Mouse (Mus musculus): ENCODE results near the gene Galnt3. TPM values are rescaled to one million over a fixed set of nuclear protein-coding genes. Genes with fewer than 3 reads are reported as not detected.

Gene Galnt3
- total RNA-seq, 2 experiments from 2014 or later: 5.2 to 5.9 TPM

DNA sequence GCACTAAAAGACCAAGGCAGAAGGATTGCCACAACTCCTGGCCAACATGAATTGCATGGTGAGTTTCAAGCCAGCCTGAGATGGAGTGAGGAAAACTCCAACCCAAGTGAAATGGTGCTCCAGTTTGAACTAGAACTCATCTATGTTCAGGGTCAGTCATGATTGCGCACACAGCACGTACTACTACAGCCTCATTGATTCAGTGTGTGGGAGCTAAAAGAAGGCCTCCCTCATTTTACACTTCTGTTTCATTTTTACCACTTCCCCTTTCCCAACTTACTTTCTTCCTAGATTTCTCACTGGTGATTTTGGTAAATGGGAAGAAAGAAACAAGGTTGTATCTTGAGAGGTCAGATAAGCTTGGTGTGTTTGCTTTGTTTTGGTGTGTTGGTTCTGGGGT, 17.5 kb upstream of the Galnt3 start:
- Histone ChIP-seq H3K4me3 (no peak overlapping the region), H3K27ac (no peak overlapping the region)
- no peak for TF ChIP-seq CTCF (conservative IDR thresholded peaks at IDR 0.05)
- DNase-seq (ENCODE audit: low spot score in 2 of 2): no peak

DNA sequence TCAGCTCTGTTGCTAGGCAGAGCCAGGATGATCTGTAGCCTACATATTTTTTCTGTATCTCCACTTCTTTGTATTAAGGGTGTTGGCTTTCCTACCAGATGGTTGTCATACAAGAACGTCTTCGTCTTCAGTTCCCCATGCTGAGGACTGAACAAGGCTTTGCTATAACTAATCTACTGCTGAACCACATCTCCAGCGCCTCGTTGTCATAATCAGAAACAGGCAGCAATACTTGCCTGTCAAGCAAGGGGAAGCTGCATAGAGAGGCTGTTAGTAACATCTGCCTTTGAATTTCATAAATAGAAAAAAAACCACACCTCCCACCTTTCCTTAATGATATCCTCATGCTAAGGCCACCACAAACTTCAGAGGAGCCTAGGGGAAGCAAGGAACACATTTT, 15.5 kb upstream of the Galnt3 start:
- no peak for DNase-seq (ENCODE audit: low spot score in 2 of 2)
- Histone ChIP-seq H3K27ac (peak overlapping the region; percentile 78), H3K4me3 (no peak overlapping the region)
- TF ChIP-seq CTCF (conservative IDR thresholded peaks at IDR 0.05): no peak

DNA sequence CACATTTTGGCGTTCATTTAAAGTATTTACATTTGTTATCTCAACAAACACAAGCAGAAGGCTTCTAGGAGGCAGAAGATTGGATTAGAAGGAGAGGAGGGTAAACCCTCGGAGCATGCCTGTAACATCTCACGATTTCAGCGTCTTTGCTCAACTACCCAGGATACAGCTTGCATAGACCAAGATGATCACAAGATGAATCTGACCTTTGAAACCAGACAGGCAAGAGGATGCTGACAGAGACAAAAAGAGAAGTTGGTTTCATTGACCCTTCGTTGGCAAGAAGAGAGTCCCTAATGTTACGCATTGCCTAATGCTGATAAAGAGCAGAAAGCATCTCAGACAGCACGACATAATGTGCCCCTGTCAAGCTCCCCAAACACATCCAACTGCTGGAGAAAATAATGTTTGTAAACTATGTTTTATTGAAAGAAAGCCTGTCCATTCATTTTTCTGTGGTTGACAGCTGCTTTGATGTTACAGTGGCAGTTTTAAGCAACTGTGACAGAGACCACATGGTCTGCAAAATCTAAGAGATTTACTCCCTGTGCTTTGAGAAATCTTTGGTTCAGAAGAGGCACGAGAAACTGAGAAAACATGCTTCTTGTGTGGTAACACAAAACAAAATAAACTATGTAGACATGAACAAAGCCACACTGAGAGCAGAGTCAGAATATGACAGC, 7.2 kb upstream of the Galnt3 start:
- TF ChIP-seq CTCF (conservative IDR thresholded peaks at IDR 0.05): no peak
- no peak overlapping the region for H3K4me3 ChIP-seq
- DNase-seq (ENCODE audit: low spot score in 2 of 2): no peak
- H3K27ac ChIP-seq: no peak overlapping the region

DNA sequence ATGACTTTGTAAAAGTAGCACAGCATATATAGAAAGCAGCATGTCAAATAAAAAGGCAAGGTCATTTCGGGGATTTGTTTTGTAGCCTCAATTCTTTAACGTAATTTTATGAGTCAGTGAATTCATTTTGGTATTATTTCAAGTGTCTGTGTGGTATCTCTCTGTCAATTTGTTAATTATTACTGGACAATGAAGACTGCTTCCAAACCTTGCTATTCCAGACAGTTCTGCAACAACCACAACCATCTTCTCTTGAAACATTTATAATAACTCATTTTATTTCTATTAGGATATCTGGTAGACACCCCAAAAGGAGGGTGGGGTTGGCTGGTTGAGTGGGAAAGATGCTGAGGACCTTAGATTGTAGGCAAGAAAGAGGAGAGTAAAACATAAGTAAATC, 4.1 kb upstream of the Galnt3 start:
- H3K4me3 ChIP-seq: no peak overlapping the region
- H3K27ac ChIP-seq: no peak overlapping the region
- DNase-seq (ENCODE audit: low spot score in 2 of 2): no peak
- no peak for TF ChIP-seq CTCF (conservative IDR thresholded peaks at IDR 0.05)

DNA sequence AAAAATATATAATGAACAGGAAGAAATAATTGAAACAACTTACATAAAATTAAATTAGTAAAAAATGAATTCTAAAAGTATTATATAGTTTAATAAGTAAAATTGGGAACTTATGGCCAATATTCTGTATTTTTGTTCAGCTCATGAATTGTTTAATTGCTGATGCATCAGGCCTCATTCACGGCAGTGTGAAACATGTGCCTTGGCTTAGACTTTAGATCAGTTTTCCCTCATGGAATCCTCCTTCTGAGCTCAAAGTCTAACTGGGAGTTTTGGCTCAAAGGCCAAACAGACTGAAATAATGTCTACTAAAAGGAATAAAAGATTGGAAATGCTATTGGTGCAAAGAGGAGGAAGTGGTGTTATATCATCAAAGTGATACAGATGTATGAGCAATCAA, 2.7 kb upstream of the Galnt3 start:
- TF ChIP-seq CTCF (conservative IDR thresholded peaks at IDR 0.05): no peak
- DNase-seq (ENCODE audit: low spot score in 2 of 2): no peak
- Histone ChIP-seq H3K4me3 (no peak overlapping the region), H3K27ac (no peak overlapping the region)

DNA sequence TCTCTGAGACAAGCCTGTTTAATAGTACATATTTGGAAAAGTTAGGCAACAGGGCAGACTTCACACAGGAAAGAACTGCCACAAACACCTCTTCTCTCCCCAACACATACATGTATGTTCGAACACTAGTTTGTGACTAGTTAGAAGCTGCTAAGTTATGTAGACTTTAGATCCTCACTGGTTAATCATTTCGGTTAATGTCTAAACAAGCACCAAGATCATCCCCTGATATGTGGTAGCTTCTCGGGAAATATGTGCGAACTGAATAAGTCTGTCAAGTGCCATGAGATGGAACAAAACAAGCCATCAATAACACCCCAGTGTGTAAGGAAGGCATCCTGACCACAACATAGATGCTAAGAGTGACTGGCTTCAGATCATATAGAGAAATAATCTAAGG, 2.1 kb upstream of the Galnt3 start:
- no peak overlapping the region for H3K27ac ChIP-seq
- no peak overlapping the region for H3K4me3 ChIP-seq
- no peak for TF ChIP-seq CTCF (conservative IDR thresholded peaks at IDR 0.05)
- no peak for DNase-seq (ENCODE audit: low spot score in 2 of 2)

DNA sequence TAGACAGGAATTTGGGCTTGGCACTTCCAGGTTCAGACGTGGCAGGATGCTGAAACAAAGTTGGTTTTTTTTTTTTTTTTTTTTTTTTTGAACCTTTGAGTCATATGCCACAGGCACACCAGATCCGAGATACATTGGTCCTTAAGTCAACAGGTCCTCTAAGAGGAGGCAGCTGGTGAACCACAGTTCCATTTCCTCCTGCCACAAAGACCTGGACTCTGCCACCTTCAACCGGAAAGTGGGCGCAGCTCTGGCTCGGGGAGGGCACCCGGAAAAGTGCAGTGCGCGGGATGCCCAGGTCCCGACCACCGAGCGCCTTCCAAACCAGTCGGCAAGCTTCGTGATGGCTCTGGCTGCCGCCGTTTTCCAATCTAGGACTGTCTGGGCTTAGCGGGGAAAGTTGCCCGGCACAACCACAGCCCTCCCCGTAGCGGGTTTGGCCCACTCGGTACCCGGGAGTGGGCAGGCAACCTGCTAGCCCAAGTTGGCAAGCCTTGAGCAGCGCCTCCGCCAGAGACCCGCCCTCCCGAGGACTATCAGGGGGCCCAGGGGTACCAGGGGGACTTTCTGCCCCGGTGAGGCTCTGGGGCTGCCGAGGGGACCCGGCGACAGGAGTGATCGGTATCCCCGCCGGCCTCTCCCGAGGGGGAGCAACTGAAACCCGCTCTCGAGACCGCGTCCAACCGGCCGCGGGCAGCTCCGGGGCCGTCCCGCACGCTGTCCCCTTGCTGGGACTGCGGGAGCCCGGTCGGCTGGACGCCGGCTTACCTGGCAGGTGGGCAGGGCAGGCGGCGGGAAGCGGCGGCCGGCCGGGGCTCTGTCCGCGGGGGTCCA, 821 bp downstream of the Galnt3 start:
- peak in 1 of 2 experiments; percentile 12 for DNase-seq (ENCODE audit: low spot score in 2 of 2)
- TF ChIP-seq CTCF (conservative IDR thresholded peaks at IDR 0.05): no peak
- H3K27ac ChIP-seq: peak overlapping the region; percentile 88
- peak overlapping the region; percentile 76 for H3K4me3 ChIP-seq

DNA sequence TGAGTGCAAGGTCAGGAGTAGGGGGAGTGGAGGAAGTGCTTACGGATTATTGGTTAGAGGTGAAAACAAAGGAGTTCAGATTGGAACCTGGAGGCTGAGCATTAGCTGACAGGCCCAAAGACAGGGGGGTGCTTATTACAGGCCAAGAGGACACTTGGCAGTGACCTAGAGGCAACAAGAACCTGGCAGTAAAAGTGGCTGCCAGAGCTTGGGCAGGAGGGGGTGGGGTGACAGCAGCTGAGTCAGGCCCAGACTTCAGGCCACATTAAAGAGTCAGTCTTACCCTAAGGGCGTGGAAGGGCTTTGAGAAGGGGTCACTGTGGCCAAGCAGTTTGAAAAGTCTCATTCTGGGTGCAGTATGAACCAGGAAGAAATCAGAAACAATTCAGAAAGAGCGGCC, 7.1 kb downstream of the Galnt3 start:
- H3K4me3 ChIP-seq: no peak overlapping the region
- no peak for DNase-seq (ENCODE audit: low spot score in 2 of 2)
- no peak for TF ChIP-seq CTCF (conservative IDR thresholded peaks at IDR 0.05)
- no peak overlapping the region for H3K27ac ChIP-seq

DNA sequence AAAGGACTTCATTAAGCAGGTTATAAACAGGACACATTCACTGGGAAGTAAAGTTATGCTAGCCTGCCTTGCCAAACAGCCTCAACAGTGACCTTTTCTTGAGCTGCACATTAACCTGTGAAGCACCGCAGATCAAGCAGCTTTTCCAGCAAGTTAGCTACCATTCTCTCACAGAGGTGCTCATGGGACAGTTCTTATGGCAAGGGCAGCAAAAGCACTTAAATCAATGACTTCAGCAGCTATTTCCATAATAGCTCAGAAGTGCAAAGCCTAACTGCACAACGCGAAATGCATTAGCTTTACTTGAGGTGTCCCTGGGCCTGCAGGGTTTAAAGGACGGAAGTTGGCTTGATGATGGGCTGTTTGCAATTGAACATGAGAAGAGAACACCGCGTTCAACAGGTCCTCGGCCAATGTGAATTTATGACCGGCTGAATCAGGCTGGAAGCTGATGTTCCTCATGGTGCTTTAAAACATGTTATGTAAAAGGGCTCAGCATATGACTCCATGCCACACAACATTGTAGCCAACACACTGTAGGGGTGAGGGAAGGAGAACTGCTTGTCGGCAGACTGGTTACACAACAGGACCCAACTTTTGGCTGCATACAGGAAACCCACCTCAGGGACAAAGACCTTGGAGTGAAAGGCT, 16.8 kb downstream of the Galnt3 start:
- H3K4me3 ChIP-seq: no peak overlapping the region
- no peak for TF ChIP-seq CTCF (conservative IDR thresholded peaks at IDR 0.05)
- no peak overlapping the region for H3K27ac ChIP-seq
- DNase-seq (ENCODE audit: low spot score in 2 of 2): no peak

DNA sequence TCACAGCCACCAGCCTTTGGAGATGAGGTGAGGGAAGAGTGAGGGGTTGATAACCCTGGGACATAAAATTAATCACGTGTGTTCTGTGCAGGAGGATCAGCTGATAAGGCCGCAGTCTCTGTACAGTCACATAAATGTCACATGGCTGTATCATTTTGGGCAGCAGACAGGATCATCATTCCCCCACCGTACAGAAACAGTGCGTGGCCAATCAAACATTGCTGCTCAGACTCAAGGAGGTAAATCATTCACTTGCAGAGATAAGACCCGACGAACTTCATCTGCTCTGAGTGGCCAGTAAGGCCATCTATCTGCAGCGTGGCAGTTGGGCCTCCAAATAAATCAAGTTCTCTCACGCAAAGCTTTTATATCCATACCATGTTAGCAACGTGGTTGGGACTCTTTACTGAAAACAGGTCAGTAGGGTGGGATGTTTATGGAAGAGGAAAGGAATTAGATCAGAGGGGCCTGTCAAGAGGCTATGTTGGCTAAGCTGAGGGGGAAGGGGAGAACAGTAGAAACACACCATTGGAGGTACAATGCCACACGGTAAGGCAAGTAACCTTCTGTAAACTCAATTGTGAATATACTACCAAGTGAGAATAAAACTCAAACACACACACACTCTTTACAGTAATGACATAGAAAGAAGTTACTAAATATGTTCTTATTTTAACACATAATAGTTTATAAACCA, 20.9 kb downstream of the Galnt3 start:
- H3K27ac ChIP-seq: no peak overlapping the region
- DNase-seq (ENCODE audit: low spot score in 2 of 2): no peak
- TF ChIP-seq CTCF (conservative IDR thresholded peaks at IDR 0.05): no peak
- H3K4me3 ChIP-seq: no peak overlapping the region

DNA sequence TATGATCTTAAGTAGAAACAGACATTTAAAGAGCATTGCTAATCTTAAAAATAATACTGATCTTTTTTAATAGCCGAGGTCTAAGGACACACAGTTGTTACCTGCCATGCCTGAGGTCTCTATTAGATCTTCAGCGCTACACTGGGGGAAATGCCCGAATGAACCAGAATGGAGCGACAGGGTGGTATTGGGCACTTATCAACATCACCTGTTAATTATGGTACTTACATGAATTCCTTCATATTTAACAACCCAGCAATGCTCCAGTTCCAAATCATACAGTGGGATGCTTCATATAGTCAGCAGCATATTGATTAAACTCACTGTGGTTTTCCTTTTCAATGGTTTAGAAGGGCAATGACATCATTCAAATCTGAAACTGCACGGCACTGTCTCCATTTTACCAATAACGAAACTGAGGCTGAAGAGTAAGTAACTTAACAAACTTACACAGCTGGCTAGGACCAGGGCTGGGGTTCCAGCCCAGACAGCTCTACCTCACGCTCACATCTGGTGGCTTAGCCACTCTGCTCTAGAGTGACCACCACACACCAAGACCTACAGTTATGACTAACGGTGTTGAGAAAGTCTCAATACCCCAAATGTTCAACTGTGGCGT, 23.0 kb downstream of the Galnt3 start:
- DNase-seq (ENCODE audit: low spot score in 2 of 2): no peak
- H3K27ac ChIP-seq: no peak overlapping the region
- H3K4me3 ChIP-seq: no peak overlapping the region
- TF ChIP-seq CTCF (conservative IDR thresholded peaks at IDR 0.05): no peak

DNA sequence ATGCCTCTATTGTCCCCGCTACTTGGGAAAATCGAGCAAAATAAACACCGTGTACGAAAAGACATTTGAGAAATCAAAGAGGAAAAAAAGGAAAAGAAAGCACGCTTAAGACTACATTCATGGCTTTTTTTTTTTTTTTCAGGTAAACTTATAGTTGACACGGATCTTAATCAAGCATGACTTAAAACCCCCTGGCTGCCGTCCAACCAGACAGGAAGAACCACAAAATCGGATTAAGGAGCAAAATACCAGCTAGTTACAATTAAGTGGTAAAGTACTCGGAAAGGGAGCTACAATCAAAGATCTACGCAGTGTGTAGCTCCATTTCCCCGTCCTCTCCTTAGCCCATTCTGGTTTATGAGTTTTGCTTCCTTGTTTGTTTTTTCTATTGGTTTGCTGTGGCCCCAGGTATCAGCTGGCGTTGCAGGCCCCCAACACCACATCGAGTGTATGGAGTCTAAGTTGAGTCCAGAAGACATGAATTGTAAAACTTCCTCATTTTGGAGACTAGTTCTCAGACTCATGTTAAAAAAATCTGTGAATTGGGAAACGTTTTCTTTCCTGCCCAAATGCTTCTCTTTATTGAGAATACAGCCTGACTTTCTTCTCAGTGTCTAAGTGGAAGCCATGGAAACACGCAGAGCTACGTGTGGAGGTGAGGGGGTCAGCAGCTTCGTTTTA, 24.0 kb downstream of the Galnt3 start:
- Histone ChIP-seq H3K4me3 (no peak overlapping the region), H3K27ac (no peak overlapping the region)
- TF ChIP-seq CTCF (conservative IDR thresholded peaks at IDR 0.05): no peak
- DNase-seq (ENCODE audit: low spot score in 2 of 2): no peak
